Mouse (Mus musculus) layer of hippocampus, adult 11-12 months (tissue): ENCODE measurements around the gene Marc2.

ENCODE experiments used
- DNase-seq: peaks from one replicate; pipeline ENCODE4 v3.0.0; 2022; ENCODE audit warnings: low spot score

Marc2 gene

GRCm38 (mm10) chr1:184846092-184846750, at the start of gene Marc2:
Gene Marc2, minus strand, starts transcription at chr1:184846451.
- DNase-seq, result no peak

GRCm38 (mm10) chr1:184891998-184892397, 45.7 kb upstream of the Marc2 start:
- DNase-seq, result no peak

- no peak for DNase-seq
These were observed 43.2 kb upstream of the Marc2 start for GRCm38 (mm10) chr1:184889454-184889853.

GRCm38 (mm10) chr1:184886160-184886559, 39.9 kb upstream of the Marc2 start:
- no peak for DNase-seq

GRCm38 (mm10) chr1:184882281-184883268, 36.3 kb upstream of the Marc2 start, which contains the start of gene C130074G19Rik:
Gene C130074G19Rik, minus strand, starts transcription at chr1:184883218.
- no peak for DNase-seq

- no peak for DNase-seq
These were observed 35.6 kb upstream of the Marc2 start for GRCm38 (mm10) chr1:184881861-184882260.

GRCm38 (mm10) chr1:184881211-184881610, 35.0 kb upstream of the Marc2 start:
- no peak for DNase-seq

GRCm38 (mm10) chr1:184878860-184879259, 32.6 kb upstream of the Marc2 start:
- no peak for DNase-seq

GRCm38 (mm10) chr1:184877306-184877705, 31.1 kb upstream of the Marc2 start:
- no peak for DNase-seq

GRCm38 (mm10) chr1:184873910-184874309, 27.7 kb upstream of the Marc2 start:
- DNase-seq, result no peak

- no peak for DNase-seq
These were observed 26.0 kb upstream of the Marc2 start for GRCm38 (mm10) chr1:184872069-184872819.

GRCm38 (mm10) chr1:184871506-184871905, 25.3 kb upstream of the Marc2 start:
- no peak for DNase-seq

GRCm38 (mm10) chr1:184870646-184871385, 24.6 kb upstream of the Marc2 start:
- no peak for DNase-seq

GRCm38 (mm10) chr1:184869939-184870565, 23.8 kb upstream of the Marc2 start:
- no peak for DNase-seq

- DNase-seq, result no peak
These were observed 21.4 kb upstream of the Marc2 start for GRCm38 (mm10) chr1:184867640-184868120.

GRCm38 (mm10) chr1:184864381-184864801, 18.1 kb upstream of the Marc2 start:
- DNase-seq, result no peak

- no peak for DNase-seq
These were observed 16.4 kb upstream of the Marc2 start for GRCm38 (mm10) chr1:184862636-184863035.

GRCm38 (mm10) chr1:184861551-184861950, 15.3 kb upstream of the Marc2 start:
- DNase-seq, result no peak

GRCm38 (mm10) chr1:184860276-184860675, 14.0 kb upstream of the Marc2 start:
- no peak for DNase-seq

- no peak for DNase-seq
These were observed 12.0 kb upstream of the Marc2 start for GRCm38 (mm10) chr1:184858253-184858652.

GRCm38 (mm10) chr1:184857216-184857615, 11.0 kb upstream of the Marc2 start:
- DNase-seq, result no peak
